Mouse (Mus musculus) MEL (cell line): ENCODE results near the gene Sv2b. TPM values are rescaled to one million over a fixed set of nuclear protein-coding genes. Genes with fewer than 3 reads are reported as not detected.

Experiments used
- DNase-seq: peaks from one replicate; pipeline ENCODE4 v3.0.0; 2011; ENCODE audit warnings: low read depth, low spot score
- H3K27ac ChIP-seq: 2 replicates; pipeline ENCODE4 v1.5.1; 2012; ENCODE audit warnings: low read depth, mild to moderate bottlenecking, control low read depth, low read length, moderate library complexity; ENCODE audit not compliant: control insufficient read depth
- H3K27me3 ChIP-seq, 2 experiments: fragments of 150-350 bp in 1 of 2; sonication (generic) in 1 of 2; 2 replicates each; pipeline ENCODE4 v1.6.1; 2012; ENCODE audit warnings: low read length in 2 of 2, mild to moderate bottlenecking in 2 of 2, improper control_type of control experiment in 1 of 2, moderate library complexity in 1 of 2; ENCODE audit not compliant: insufficient read depth in 2 of 2, control insufficient read depth in 1 of 2
- H3K36me3 ChIP-seq, 2 experiments: 2 replicates each; pipeline ENCODE4 v1.6.1; 2012 to 2014; ENCODE audit warnings: low read length in 2 of 2, improper control_type of control experiment in 1 of 2, inconsistent platforms in 1 of 2, mild to moderate bottlenecking in 1 of 2; ENCODE audit not compliant: insufficient read depth in 2 of 2, control insufficient read depth in 1 of 2
- H3K4me1 ChIP-seq, 2 experiments: fragments of 150-350 bp in 1 of 2; sonication (generic) in 1 of 2; 2 replicates each; pipeline ENCODE4 v1.6.1; 2012; ENCODE audit warnings: low read length in 2 of 2, improper control_type of control experiment in 1 of 2, mild to moderate bottlenecking in 1 of 2; ENCODE audit not compliant: insufficient read depth in 2 of 2, control insufficient read depth in 1 of 2
- H3K4me3 ChIP-seq, 2 experiments: fragments of 150-350 bp in 1 of 2; sonication (generic) in 1 of 2; 2 replicates each; pipeline ENCODE4 v1.5.1; 2012; ENCODE audit warnings: low read depth in 2 of 2, low read length in 2 of 2, mild to moderate bottlenecking in 2 of 2, moderate library complexity in 2 of 2, control low read depth in 1 of 2, improper control_type of control experiment in 1 of 2; ENCODE audit not compliant: control insufficient read depth in 1 of 2, insufficient read depth in 1 of 2
- H3K79me2 ChIP-seq: 2 replicates; pipeline ENCODE4 v1.6.1; 2012; ENCODE audit warnings: mild to moderate bottlenecking, low read length, moderate library complexity; ENCODE audit not compliant: control insufficient read depth, poor library complexity, insufficient read depth
- H3K9ac ChIP-seq: 2 replicates; pipeline ENCODE4 v1.6.1; 2012; ENCODE audit warnings: low read depth, mild to moderate bottlenecking, control low read depth, low read length, moderate library complexity; ENCODE audit not compliant: control insufficient read depth, poor library complexity, severe bottlenecking
- H3K9me3 ChIP-seq: fragments of 150-350 bp; sonication (generic); replicated peaks from 2 replicates; pipeline ENCODE4 v1.6.1; 2012; ENCODE audit warnings: mild to moderate bottlenecking, low read length, improper control_type of control experiment, moderate library complexity; ENCODE audit not compliant: insufficient read depth
- BHLHE40 ChIP-seq: IDR thresholded peaks from 2 replicates; pipeline ENCODE4 v1.6.1; 2012; ENCODE audit warnings: low read depth, mild to moderate bottlenecking, inconsistent platforms, low read length, improper control_type of control experiment, borderline replicate concordance
- CHD2 ChIP-seq: IDR thresholded peaks from 2 replicates; pipeline ENCODE4 v1.6.1; 2011; ENCODE audit warnings: low read length, improper control_type of control experiment
- EP300 ChIP-seq, 2 experiments: IDR thresholded peaks; 2 replicates each; pipeline ENCODE4 v1.6.1; 2011; ENCODE audit warnings: improper control_type of control experiment in 2 of 2, low read length in 2 of 2, low read depth in 1 of 2, mild to moderate bottlenecking in 1 of 2
- ETS1 ChIP-seq: IDR thresholded peaks from 2 replicates; pipeline ENCODE4 v1.6.1; 2012; ENCODE audit warnings: low read depth, mild to moderate bottlenecking, inconsistent platforms, low read length, improper control_type of control experiment, moderate library complexity
- GATA1 ChIP-seq: IDR thresholded peaks from 2 replicates; pipeline ENCODE4 v1.6.1; 2011; ENCODE audit warnings: low read depth, low read length, improper control_type of control experiment
- KAT2A ChIP-seq: conservative IDR thresholded peaks from 2 replicates; pipeline ENCODE4 v1.6.1; 2012; ENCODE audit warnings: low read depth, low read length, improper control_type of control experiment, inconsistent platforms
- MAFK ChIP-seq: IDR thresholded peaks from 2 replicates; pipeline ENCODE4 v1.6.1; 2011; ENCODE audit warnings: low read depth, mild to moderate bottlenecking, low read length, improper control_type of control experiment, borderline replicate concordance
- MAZ ChIP-seq: IDR thresholded peaks from 2 replicates; pipeline ENCODE4 v1.6.1; 2012; ENCODE audit warnings: low read depth, mild to moderate bottlenecking, inconsistent platforms, low read length, improper control_type of control experiment
- MEF2A ChIP-seq: IDR thresholded peaks from 2 replicates; pipeline ENCODE4 v1.6.1; 2014; ENCODE audit warnings: low read depth, mild to moderate bottlenecking, inconsistent platforms, low read length, improper control_type of control experiment; ENCODE audit not compliant: poor library complexity, insufficient replicate concordance, severe bottlenecking; ENCODE audit errors: extremely low read depth
- MXI1 ChIP-seq: IDR thresholded peaks from 2 replicates; pipeline ENCODE4 v1.6.1; 2011; ENCODE audit warnings: mild to moderate bottlenecking, low read depth, low read length, improper control_type of control experiment
- NRF1 ChIP-seq: IDR thresholded peaks from 2 replicates; pipeline ENCODE4 v1.6.1; 2014; ENCODE audit warnings: low read depth, mild to moderate bottlenecking, inconsistent platforms, low read length, improper control_type of control experiment, moderate library complexity; ENCODE audit not compliant: poor library complexity, insufficient read depth, severe bottlenecking
- RAD21 ChIP-seq: IDR thresholded peaks from 2 replicates; pipeline ENCODE4 v1.6.1; 2011; ENCODE audit warnings: mild to moderate bottlenecking, low read depth, low read length, improper control_type of control experiment
- TAL1 ChIP-seq: IDR thresholded peaks from 2 replicates; pipeline ENCODE4 v1.6.1; 2012; ENCODE audit warnings: mild to moderate bottlenecking, inconsistent platforms, low read length, moderate library complexity, mixed read lengths
- TCF12 ChIP-seq: IDR thresholded peaks from 2 replicates; pipeline ENCODE4 v1.6.1; 2014; ENCODE audit warnings: low read depth, mild to moderate bottlenecking, inconsistent platforms, low read length, improper control_type of control experiment, moderate library complexity
- UBTF ChIP-seq: IDR thresholded peaks from 2 replicates; pipeline ENCODE4 v1.6.1; 2012; ENCODE audit warnings: low read depth, mild to moderate bottlenecking, inconsistent platforms, low read length, improper control_type of control experiment, moderate library complexity, borderline replicate concordance; ENCODE audit not compliant: insufficient read depth
- USF1 ChIP-seq: IDR thresholded peaks from 2 replicates; pipeline ENCODE4 v1.6.1; 2014; ENCODE audit warnings: low read depth, mild to moderate bottlenecking, inconsistent platforms, low read length, improper control_type of control experiment, moderate library complexity
- USF2 ChIP-seq, 2 experiments: IDR thresholded peaks; 2 replicates each; pipeline ENCODE4 v1.6.1; 2011 to 2012; ENCODE audit warnings: improper control_type of control experiment in 2 of 2, low read length in 2 of 2, borderline replicate concordance in 1 of 2, inconsistent platforms in 1 of 2, low read depth in 1 of 2, mild to moderate bottlenecking in 1 of 2; ENCODE audit not compliant: insufficient read depth in 1 of 2
- ZC3H11A ChIP-seq: IDR thresholded peaks from 2 replicates; pipeline ENCODE4 v1.6.1; 2012; ENCODE audit warnings: low read depth, mild to moderate bottlenecking, inconsistent platforms, low read length, improper control_type of control experiment
- ZKSCAN1 ChIP-seq: IDR thresholded peaks from 2 replicates; pipeline ENCODE4 v1.6.1; 2012; ENCODE audit warnings: low read depth, mild to moderate bottlenecking, inconsistent platforms, low read length, improper control_type of control experiment, moderate library complexity
- polyA plus RNA-seq, 2 experiments: library from polyadenylated mRNA; stranded (reverse) in 1 of 2; unstranded in 1 of 2; fragments of >175 nt in 1 of 2; fragments of >200 nt in 1 of 2; gene quantifications; 2 replicates each; pipeline versions ENCODE4 v1.2.1 to v1.2.4; 2012; ENCODE audit warnings: low replicate concordance in 2 of 2, low read depth in 1 of 2; ENCODE audit not compliant: insufficient read length in 2 of 2, insufficient read depth in 1 of 2, missing spikeins in 1 of 2
- total RNA-seq: library from RNA; depleted of rRNA; stranded (reverse); fragments of 300-350 nt; gene quantifications from 2 replicates; pipeline ENCODE4 v1.2.3, GENCODE M21; 2012

Gene Sv2b
- total and polyA plus RNA-seq, 3 experiments: not detected

DNA sequence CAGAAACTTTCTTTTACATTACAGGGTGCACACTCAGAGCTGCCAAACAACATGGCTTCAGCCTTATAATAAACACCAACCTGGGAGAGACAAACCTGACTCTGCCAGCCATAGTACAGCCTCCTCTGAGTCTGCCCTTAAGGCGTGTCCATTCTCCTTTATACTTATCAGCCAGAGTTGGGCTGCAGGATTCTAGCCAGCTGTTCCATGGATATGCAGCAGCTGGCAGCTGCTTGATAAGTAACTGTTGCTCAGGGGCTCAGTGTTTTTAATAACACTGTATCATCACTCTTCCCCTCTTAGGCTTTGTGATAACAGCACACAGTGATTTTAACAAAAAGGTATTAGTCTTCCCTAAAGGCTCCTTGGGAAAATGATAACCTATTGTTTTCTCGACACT, 41.1 kb upstream of the Sv2b start:
- H3K27me3 ChIP-seq: peaks cover 0 to 1% of the 10 kb centered on the region in 2 experiments; a peak in 2 of 4 replicates
- TF ChIP-seq ZC3H11A (no peak), EP300 (IDR thresholded peaks at IDR 0.05; ENCODE audit: low read depth in 1 of 2, low read length in 2 of 2) (peak; percentile 11 to 69; a peak in 3 of 4 replicates), BHLHE40 (no peak), MAFK (no peak), NRF1 (no peak), TCF12 (peak; percentile 70), TAL1 (peak; percentile 40; the same call in 1 of the 2 replicates), ZKSCAN1 (no peak), ETS1 (peak; percentile 73), GATA1 (peak; percentile 61; the same call in 1 of the 2 replicates), RAD21 (no peak), USF2 (IDR thresholded peaks at IDR 0.05; ENCODE audit: borderline replicate concordance in 1 of 2, insufficient read depth in 1 of 2, low read depth in 1 of 2, low read length in 2 of 2) (no peak), CHD2 (no peak), UBTF (no peak)
- H3K4me3 ChIP-seq: no peak overlapping the region
- H3K9ac ChIP-seq: no peak overlapping the region
- no peak overlapping the region for H3K27ac ChIP-seq
- DNase-seq: peak; percentile 39
- H3K36me3 ChIP-seq: no peaks in the 10 kb centered on the region
- H3K79me2 ChIP-seq: no peaks in the 10 kb centered on the region
- H3K9me3 ChIP-seq: no peaks in the 10 kb centered on the region
- no peaks in the 10 kb centered on the region for H3K4me1 ChIP-seq

DNA sequence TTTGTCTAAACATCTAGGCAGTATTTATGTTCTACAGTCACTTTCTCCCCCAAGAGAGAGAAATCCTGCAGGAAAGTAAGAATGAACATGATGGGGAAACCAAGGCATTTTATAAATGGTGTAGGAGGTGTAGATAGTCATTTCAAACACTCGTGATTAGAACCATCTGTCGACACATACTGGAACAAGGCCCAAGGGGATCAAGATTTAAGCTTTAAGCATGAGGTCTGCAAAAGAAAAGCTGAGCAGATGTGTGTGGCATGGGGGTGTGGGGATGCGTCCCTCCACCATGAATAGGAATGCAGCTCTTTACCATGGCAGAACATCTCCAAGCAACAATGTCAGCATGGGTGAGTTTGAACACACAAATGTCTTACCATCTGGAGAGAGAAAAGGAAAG, 23.2 kb upstream of the Sv2b start:
- Histone ChIP-seq H3K36me3 (no peaks in the 10 kb centered on the region), H3K79me2 (no peaks in the 10 kb centered on the region), H3K9ac (no peak overlapping the region), H3K4me1 (no peaks in the 10 kb centered on the region), H3K27me3 (peaks cover 0 to 3% of the 10 kb centered on the region in 2 experiments; a peak in 1 of 4 replicates), H3K27ac (no peak overlapping the region)
- no peak for DNase-seq
- TF ChIP-seq KAT2A: no peak
- no peak for TF ChIP-seq MXI1
- no peak for TF ChIP-seq NRF1
- no peak for TF ChIP-seq MAZ
- no peak for TF ChIP-seq USF1
- no peak for TF ChIP-seq TCF12
- TF ChIP-seq MEF2A: no peak
- no peak for TF ChIP-seq BHLHE40
- TF ChIP-seq CHD2: no peak
- TF ChIP-seq MAFK: no peak
- TF ChIP-seq, all 39 proteins: peak for 0
- Histone ChIP-seq H3K4me3 (no peak overlapping the region), H3K9me3 (no peaks in the 10 kb centered on the region)
